Mouse (Mus musculus) embryo, embryonic 10.5 days (tissue): ENCODE measurements around the gene Vopp1.
A peak's percentile ranks its signal among the peaks of the same experiment; 100 is the strongest.

Experiments used
- DNase-seq: peaks from one replicate; pipeline ENCODE4 v3.0.0-alpha.2; 2015; ENCODE audit warnings: low spot score

Gene Vopp1

GRCm38 (mm10) chr6:57784251-57784650, 40.7 kb downstream of the Vopp1 start:
- DNase-seq, result no peak

- no peak for DNase-seq
Measured at GRCm38 (mm10) chr6:57782658-57783057, 42.3 kb downstream of the Vopp1 start.

GRCm38 (mm10) chr6:57780359-57780758, 44.6 kb downstream of the Vopp1 start:
- no peak for DNase-seq

- no peak for DNase-seq
Measured at GRCm38 (mm10) chr6:57773792-57774191, 51.2 kb downstream of the Vopp1 start.

- no peak for DNase-seq
Measured at GRCm38 (mm10) chr6:57770467-57771190, 54.3 kb downstream of the Vopp1 start.

- DNase-seq, result no peak
Measured at GRCm38 (mm10) chr6:57768948-57769525, 55.9 kb downstream of the Vopp1 start.

GRCm38 (mm10) chr6:57767112-57767868, 57.7 kb downstream of the Vopp1 start:
- no peak for DNase-seq

GRCm38 (mm10) chr6:57766287-57766686, 58.7 kb downstream of the Vopp1 start:
- no peak for DNase-seq

- no peak for DNase-seq
Measured at GRCm38 (mm10) chr6:57765095-57765878, 59.7 kb downstream of the Vopp1 start.

- no peak for DNase-seq
Measured at GRCm38 (mm10) chr6:57763054-57763453, 61.9 kb downstream of the Vopp1 start.

- DNase-seq, result no peak
Measured at GRCm38 (mm10) chr6:57753962-57754759, 70.8 kb downstream of the Vopp1 start.

GRCm38 (mm10) chr6:57745748-57746129, 79.2 kb downstream of the Vopp1 start:
- no peak for DNase-seq

GRCm38 (mm10) chr6:57744974-57745747, 79.8 kb downstream of the Vopp1 start:
- DNase-seq, result peak; percentile 5

GRCm38 (mm10) chr6:57744123-57744522, 80.8 kb downstream of the Vopp1 start:
- no peak for DNase-seq

GRCm38 (mm10) chr6:57743333-57743732, 81.6 kb downstream of the Vopp1 start:
- DNase-seq, result no peak

- DNase-seq, result no peak
Measured at GRCm38 (mm10) chr6:57742749-57743148, 82.2 kb downstream of the Vopp1 start.

- no peak for DNase-seq
Measured at GRCm38 (mm10) chr6:57721347-57721746, 103.6 kb downstream of the Vopp1 start.

- DNase-seq, result no peak
Measured at GRCm38 (mm10) chr6:57711726-57712125, 113.2 kb downstream of the Vopp1 start.

GRCm38 (mm10) chr6:57706721-57707120, 118.2 kb downstream of the Vopp1 start:
- no peak for DNase-seq

- DNase-seq, result peak; percentile 27
Measured at GRCm38 (mm10) chr6:57703703-57704102, 121.3 kb downstream of the Vopp1 start.
